Mouse (Mus musculus) embryonic facial prominence, embryonic 11.5 days (tissue): ENCODE measurements around the gene Psmc3ip. TPM values are rescaled to one million over a fixed set of nuclear protein-coding genes. Genes with fewer than 3 reads are reported as not detected.

Experiments
- ATAC-seq: fragments of 200-750 bp; cut with Nextera tagmentation; replicated peaks from 2 replicates; pipeline ENCODE4 v1.8.0; 2017; ENCODE audit warnings: low read depth; ENCODE audit not compliant: insufficient number of reproducible peaks, low FRiP score, low TSS enrichment
- DNase-seq: peaks from one replicate; pipeline ENCODE4 v3.0.0-alpha.2; 2015; ENCODE audit warnings: low spot score
- H3K27ac ChIP-seq: fragments of 300-500 bp; sonication (generic); replicated peaks from 2 replicates; pipeline ENCODE4 v1.5.1; 2014; ENCODE audit warnings: mild to moderate bottlenecking, low read depth, low read length, control low read depth
- H3K27me3 ChIP-seq: fragments of 300-500 bp; sonication (generic); 2 replicates; pipeline ENCODE4 v1.6.1; 2014; ENCODE audit warnings: mild to moderate bottlenecking, low read length, moderate library complexity, mixed read lengths; ENCODE audit not compliant: control insufficient read depth, insufficient read depth
- H3K36me3 ChIP-seq: fragments of 300-500 bp; sonication (generic); replicated peaks from 2 replicates; pipeline ENCODE4 v1.6.1; 2014; ENCODE audit warnings: low read depth, mild to moderate bottlenecking, low read length, moderate library complexity, mixed read lengths; ENCODE audit not compliant: control insufficient read depth, insufficient read depth
- H3K4me1 ChIP-seq: fragments of 300-500 bp; sonication (generic); 2 replicates; pipeline ENCODE4 v1.6.1; 2014; ENCODE audit warnings: low read length, mixed read lengths; ENCODE audit not compliant: control insufficient read depth, insufficient read depth
- H3K4me2 ChIP-seq: fragments of 300-500 bp; sonication (generic); 2 replicates; pipeline ENCODE4 v1.6.1; 2014; ENCODE audit warnings: low read depth, mild to moderate bottlenecking, control low read depth, low read length, moderate library complexity
- H3K4me3 ChIP-seq: fragments of 300-500 bp; sonication (generic); 2 replicates; pipeline ENCODE4 v1.5.1; 2014; ENCODE audit warnings: low read depth, low read length, control low read depth
- H3K9ac ChIP-seq: fragments of 300-500 bp; sonication (generic); replicated peaks from 2 replicates; pipeline ENCODE4 v1.6.1; 2014; ENCODE audit warnings: mild to moderate bottlenecking, control low read depth, low read length
- H3K9me3 ChIP-seq: fragments of 300-500 bp; sonication (generic); replicated peaks from 2 replicates; pipeline ENCODE4 v1.6.1; 2016; ENCODE audit warnings: mild to moderate bottlenecking, low read length, inconsistent platforms, mixed read lengths; ENCODE audit not compliant: control insufficient read depth
- WGBS: fragments of 180-500 bp; shearing (Covaris S2); extraction: QIAGEN DNeasy Blood & Tissue Kit; methylation state at CpG from one replicate; pipeline ENCODE4 v1.1.7; 2014; 5-methylcytosine and 5-hydroxymethylcytosine counted together
- microRNA-seq: library from miRNA; unstranded; fragments of <30 nt; microRNA quantifications from one replicate; pipeline ENCODE4, GENCODE M21; 2016; ENCODE audit warnings: borderline number of aligned reads
- polyA plus RNA-seq: library from polyadenylated mRNA; unstranded; fragments of >200 nt; fragmentation: Nextera tagmentation; extraction: Ambion mirVana; gene quantifications from 2 replicates; pipeline ENCODE4 v1.2.1, GENCODE M21; 2014

Gene Psmc3ip
- polyA plus RNA-seq, 1 experiment from 2014 or later: 62.4 TPM

DNA sequence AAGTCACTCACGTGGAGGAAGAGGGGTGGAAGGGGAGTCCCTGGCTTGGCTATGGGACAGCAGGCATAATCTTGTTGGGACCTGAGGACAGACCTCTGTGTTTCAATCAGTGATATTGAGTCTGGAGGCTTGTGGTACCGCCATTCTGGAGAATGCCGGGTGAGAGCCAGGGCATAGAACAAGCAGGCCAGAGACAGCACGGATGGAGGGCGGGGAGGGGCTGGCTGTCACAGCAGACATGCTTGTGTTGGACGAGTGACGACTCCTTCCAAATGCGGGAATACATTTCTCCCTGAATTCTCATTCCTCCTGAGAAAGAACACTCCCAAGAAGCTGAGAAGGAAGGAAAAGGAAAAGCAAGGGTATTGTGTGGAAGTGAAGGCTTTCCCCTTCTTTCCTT is 43.6 kb downstream of the Psmc3ip start:
- no peaks in the 10 kb centered on the region for H3K9me3 ChIP-seq
- no peaks in the 10 kb centered on the region for H3K4me1 ChIP-seq
- H3K4me2 ChIP-seq: no peak overlapping the region
- no peak overlapping the region for H3K4me3 ChIP-seq
- no peak overlapping the region for H3K9ac ChIP-seq
- H3K27ac ChIP-seq: no peak overlapping the region
- no peaks in the 10 kb centered on the region for H3K27me3 ChIP-seq
- DNase-seq: no peak
- H3K36me3 ChIP-seq: peaks cover 2% of the 10 kb centered on the region; the same call in 1 of the 2 replicates
- WGBS: 85% methylated on average over 8 of the region's 8 CpGs
- no peak for ATAC-seq

- Histone ChIP-seq H3K27ac (no peak overlapping the region), H3K4me3 (no peak overlapping the region), H3K4me1 (no peaks in the 10 kb centered on the region), H3K4me2 (no peak overlapping the region), H3K36me3 (peaks cover 2% of the 10 kb centered on the region; the same call in 1 of the 2 replicates), H3K9ac (no peak overlapping the region), H3K9me3 (no peaks in the 10 kb centered on the region), H3K27me3 (no peaks in the 10 kb centered on the region)
- 89% methylated on average over 6 of the region's 6 CpGs for WGBS
- no peak for ATAC-seq
- no peak for DNase-seq
Measured at GRCm38 (mm10) chr11:101051051-101051493, 44.2 kb downstream of the Psmc3ip start.

- no peaks in the 10 kb centered on the region for H3K4me1 ChIP-seq
- no peak overlapping the region for H3K4me3 ChIP-seq
- H3K9ac ChIP-seq: no peak overlapping the region
- ATAC-seq: no peak
- H3K27me3 ChIP-seq: no peaks in the 10 kb centered on the region
- H3K27ac ChIP-seq: no peak overlapping the region
- 90% methylated on average over 9 of the region's 9 CpGs for WGBS
- H3K9me3 ChIP-seq: no peaks in the 10 kb centered on the region
- H3K4me2 ChIP-seq: no peak overlapping the region
- H3K36me3 ChIP-seq: peaks cover 2% of the 10 kb centered on the region; the same call in 1 of the 2 replicates
- no peak for DNase-seq
Measured at GRCm38 (mm10) chr11:101050359-101050758, 44.9 kb downstream of the Psmc3ip start.

- Histone ChIP-seq H3K9ac (no peak overlapping the region), H3K4me1 (no peaks in the 10 kb centered on the region), H3K4me2 (no peak overlapping the region), H3K27ac (no peak overlapping the region), H3K4me3 (no peak overlapping the region), H3K9me3 (no peaks in the 10 kb centered on the region), H3K27me3 (no peaks in the 10 kb centered on the region), H3K36me3 (peaks cover 9% of the 10 kb centered on the region; the same call in 1 of the 2 replicates)
- 90% methylated on average over 3 of the region's 3 CpGs for WGBS
- ATAC-seq: no peak
- DNase-seq: no peak
Measured at GRCm38 (mm10) chr11:101047502-101047901, 47.7 kb downstream of the Psmc3ip start.

- Histone ChIP-seq H3K9me3 (no peaks in the 10 kb centered on the region), H3K4me3 (no peak overlapping the region), H3K4me1 (no peaks in the 10 kb centered on the region), H3K9ac (no peak overlapping the region), H3K27ac (no peak overlapping the region), H3K36me3 (peaks cover 9% of the 10 kb centered on the region; the same call in 1 of the 2 replicates), H3K4me2 (no peak overlapping the region), H3K27me3 (no peaks in the 10 kb centered on the region)
- ATAC-seq (no peak), DNase-seq (no peak)
- 66% methylated on average over 9 of the region's 9 CpGs for WGBS
Measured at GRCm38 (mm10) chr11:101046440-101046839, 48.8 kb downstream of the Psmc3ip start.

DNA sequence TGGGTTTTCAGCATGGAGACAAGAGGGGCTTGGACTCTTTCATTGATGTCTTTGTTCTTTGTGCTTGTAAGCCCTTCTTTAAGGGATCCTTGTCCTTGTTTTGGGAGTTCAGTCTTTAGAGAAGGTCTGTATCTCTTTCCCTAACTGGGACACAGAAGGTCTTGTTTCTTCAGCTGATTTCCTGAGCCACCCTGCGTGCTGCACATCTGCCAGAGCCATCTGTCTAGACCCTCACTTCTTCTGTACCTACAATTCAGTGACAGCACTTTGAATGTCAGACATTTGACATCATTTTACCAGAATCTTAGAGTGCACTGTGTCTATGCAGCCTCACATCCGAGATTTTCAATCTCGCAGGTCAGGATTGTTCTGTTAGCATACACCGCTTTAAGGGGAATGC is 49.4 kb downstream of the Psmc3ip start:
- peaks cover 9% of the 10 kb centered on the region; the same call in 1 of the 2 replicates for H3K36me3 ChIP-seq
- no peak overlapping the region for H3K27ac ChIP-seq

More for the DNA sequence above, 49.4 kb downstream of the Psmc3ip start:
- no peak overlapping the region for H3K4me2 ChIP-seq
- DNase-seq (no peak), ATAC-seq (no peak)
- H3K27me3 ChIP-seq: no peaks in the 10 kb centered on the region
- H3K4me1 ChIP-seq: no peaks in the 10 kb centered on the region
- no peak overlapping the region for H3K9ac ChIP-seq
- H3K4me3 ChIP-seq: no peak overlapping the region
- no peaks in the 10 kb centered on the region for H3K9me3 ChIP-seq
- WGBS: 87% methylated on average over 4 of the region's 4 CpGs

Small RNA genes lying within 50 kb of the gene (microRNA-seq; reads per million reads assigned to microRNA genes)
- gene Gm27626: not detected

Other genes with a start within 250 kb of the Psmc3ip start
- gene Stat5b, start 244.7 kb downstream of the Psmc3ip start, polyA plus RNA-seq: 17.9 and 18.1 TPM in 2 replicates
- 1.6 and 1.9 TPM in 2 replicates for gene Stat5a, start 236.1 kb downstream of the Psmc3ip start, polyA plus RNA-seq
- 22.5 and 23.5 TPM in 2 replicates for gene Stat3, start 155.9 kb downstream of the Psmc3ip start, polyA plus RNA-seq
- 14.7 and 16.3 TPM in 2 replicates for gene Cavin1, start 124.5 kb downstream of the Psmc3ip start, polyA plus RNA-seq
- 28.0 and 28.4 TPM in 2 replicates for gene Atp6v0a1, start 86.0 kb downstream of the Psmc3ip start, polyA plus RNA-seq
- 3.5 and 5.9 TPM in 2 replicates for gene Naglu, start 25.4 kb downstream of the Psmc3ip start, polyA plus RNA-seq
- not detected in 2 replicates for gene Hsd17b1, start 17.0 kb downstream of the Psmc3ip start, polyA plus RNA-seq
- gene Coasy, start 12.9 kb downstream of the Psmc3ip start, polyA plus RNA-seq: 44.9 and 58.1 TPM in 2 replicates
- 45.7 and 47.9 TPM in 2 replicates for gene Mlx, start 8.2 kb downstream of the Psmc3ip start, polyA plus RNA-seq
- 10.7 and 12.7 TPM in 2 replicates for gene Retreg3, start 24.5 kb upstream of the Psmc3ip start, polyA plus RNA-seq
- 91.6 and 98.4 TPM in 2 replicates for gene Tubg1, start 24.5 kb upstream of the Psmc3ip start, polyA plus RNA-seq
- 7.8 and 8.0 TPM in 2 replicates for gene Tubg2, start 60.5 kb upstream of the Psmc3ip start, polyA plus RNA-seq
- 0.28 and 0.39 TPM in 2 replicates for gene Cntnap1, start 75.1 kb upstream of the Psmc3ip start, polyA plus RNA-seq
- 3.7 and 5.3 TPM in 2 replicates for gene Plekhh3, start 75.9 kb upstream of the Psmc3ip start, polyA plus RNA-seq
- gene Ccr10, start 80.0 kb upstream of the Psmc3ip start, polyA plus RNA-seq: 0.20 TPM in 1 of 2 replicates, not detected in the other
- 11.6 and 12.4 TPM in 2 replicates for gene Ezh1, start 131.0 kb upstream of the Psmc3ip start, polyA plus RNA-seq
- gene Ramp2, start 150.6 kb upstream of the Psmc3ip start, polyA plus RNA-seq: 64.8 and 69.3 TPM in 2 replicates
- gene Vps25, start 158.3 kb upstream of the Psmc3ip start, polyA plus RNA-seq: 114 and 117 TPM in 2 replicates
- gene Wnk4, start 165.1 kb upstream of the Psmc3ip start, polyA plus RNA-seq: 2.4 and 3.5 TPM in 2 replicates
- 1.6 and 1.8 TPM in 2 replicates for gene Cntd1, start 183.6 kb upstream of the Psmc3ip start, polyA plus RNA-seq
- 193 and 212 TPM in 2 replicates for gene Coa3, start 183.7 kb upstream of the Psmc3ip start, polyA plus RNA-seq
- 158 and 160 TPM in 2 replicates for gene Becn1, start 206.8 kb upstream of the Psmc3ip start, polyA plus RNA-seq
- 150 and 154 TPM in 2 replicates for gene Psme3, start 220.8 kb upstream of the Psmc3ip start, polyA plus RNA-seq
- 1.2 TPM in 2 replicates for gene Aoc2, start 229.6 kb upstream of the Psmc3ip start, polyA plus RNA-seq
- 0.04 TPM in 1 of 2 replicates, not detected in the other for gene Aoc3, start 235.2 kb upstream of the Psmc3ip start, polyA plus RNA-seq